Mouse (Mus musculus) embryonic facial prominence, embryonic 14.5 days (tissue): ENCODE results near the gene Kif13a. TPM values are rescaled to one million over a fixed set of nuclear protein-coding genes. Genes with fewer than 3 reads are reported as not detected.

Experiments
- ATAC-seq: fragments of 200-750 bp; cut with Nextera tagmentation; 2 replicates; pipeline ENCODE4 v1.8.0; 2017; ENCODE audit warnings: low read depth, moderate number of reproducible peaks, moderate TSS enrichment
- DNase-seq: peaks from one replicate; pipeline ENCODE4 v3.0.0-alpha.2; 2015; ENCODE audit warnings: low spot score
- H3K27ac ChIP-seq: fragments of 300-500 bp; sonication (generic); replicated peaks from 2 replicates; pipeline ENCODE4 v1.5.1; 2014; ENCODE audit warnings: low read depth, mild to moderate bottlenecking, low read length, moderate library complexity
- H3K27me3 ChIP-seq: fragments of 300-500 bp; sonication (generic); replicated peaks from 2 replicates; pipeline ENCODE4 v1.6.1; 2014; ENCODE audit warnings: low read length; ENCODE audit not compliant: control insufficient read depth, insufficient read depth
- H3K36me3 ChIP-seq: fragments of 300-500 bp; sonication (generic); 2 replicates; pipeline ENCODE4 v1.6.1; 2014; ENCODE audit warnings: low read length, mixed read lengths; ENCODE audit not compliant: control insufficient read depth, insufficient read depth
- H3K4me1 ChIP-seq: fragments of 300-500 bp; sonication (generic); 2 replicates; pipeline ENCODE4 v1.6.1; 2014; ENCODE audit warnings: antibody characterized with exemption, low read length; ENCODE audit not compliant: control insufficient read depth, insufficient read depth
- H3K4me2 ChIP-seq: fragments of 300-500 bp; sonication (generic); 2 replicates; pipeline ENCODE4 v1.6.1; 2014; ENCODE audit warnings: low read depth, mild to moderate bottlenecking, low read length, moderate library complexity, mixed read lengths
- H3K4me3 ChIP-seq: fragments of 300-500 bp; sonication (generic); 2 replicates; pipeline ENCODE4 v1.5.1; 2014; ENCODE audit warnings: low read depth, mild to moderate bottlenecking, low read length
- H3K9ac ChIP-seq: fragments of 300-500 bp; sonication (generic); 2 replicates; pipeline ENCODE4 v1.6.1; 2014; ENCODE audit warnings: low read depth, mild to moderate bottlenecking, low read length, moderate library complexity, mixed read lengths
- H3K9me3 ChIP-seq: fragments of 300-500 bp; sonication (generic); 2 replicates; pipeline ENCODE4 v1.6.1; 2016; ENCODE audit warnings: low read length; ENCODE audit not compliant: control insufficient read depth
- WGBS: fragments of 180-500 bp; shearing (Covaris S2); extraction: QIAGEN DNeasy Blood & Tissue Kit; methylation state at CpG from one replicate; pipeline ENCODE4 v1.1.7; 2014; 5-methylcytosine and 5-hydroxymethylcytosine counted together
- polyA plus RNA-seq: library from polyadenylated mRNA; unstranded; fragments of >200 nt; fragmentation: Nextera tagmentation; extraction: Ambion mirVana; gene quantifications from 2 replicates; pipeline ENCODE4 v1.2.1, GENCODE M21; 2014

Gene Kif13a
- polyA plus RNA-seq, 1 experiment from 2014 or later, result 24.0 TPM

DNA sequence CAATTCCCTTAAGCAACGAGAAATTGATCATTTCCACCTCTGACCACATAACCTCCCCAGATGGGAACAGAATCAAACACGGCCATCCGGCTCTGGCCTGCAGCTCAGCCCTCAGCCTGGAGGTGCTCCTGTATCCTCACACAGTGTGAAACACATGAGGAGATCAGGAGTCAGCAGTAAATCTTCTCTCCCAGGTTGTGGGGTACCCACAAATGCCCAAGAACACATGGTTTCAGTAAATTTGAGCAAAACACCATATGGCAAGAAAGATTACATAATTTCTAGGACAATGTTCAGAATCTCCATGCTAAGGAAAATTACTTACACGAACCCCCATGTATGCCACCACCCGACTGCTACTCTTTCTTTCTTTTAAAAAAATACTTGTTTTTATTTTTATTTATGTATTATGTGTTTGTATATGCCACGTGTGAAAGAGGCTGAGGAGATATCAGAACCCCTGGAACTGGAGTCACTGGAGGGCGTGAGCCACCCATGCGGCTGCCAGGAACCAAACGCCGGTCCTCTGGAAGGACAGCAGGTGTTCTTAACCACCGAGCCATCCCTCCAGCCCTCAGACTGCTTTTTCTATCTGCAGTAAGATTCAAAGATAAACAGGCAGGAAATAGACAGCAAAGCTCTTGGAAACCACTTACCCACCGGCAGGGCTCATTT, 85.0 kb downstream of the Kif13a start:
- H3K4me2 ChIP-seq, result no peak overlapping the region
- no peaks in the 10 kb centered on the region for H3K36me3 ChIP-seq
- DNase-seq (no peak), ATAC-seq (no peak)
- no peak overlapping the region for H3K9ac ChIP-seq
- 66% methylated on average over 12 of the region's 12 CpGs for WGBS
- H3K9me3 ChIP-seq, result no peaks in the 10 kb centered on the region
- no peaks in the 10 kb centered on the region for H3K27me3 ChIP-seq
- H3K27ac ChIP-seq, result no peak overlapping the region
- H3K4me3 ChIP-seq, result no peak overlapping the region
- H3K4me1 ChIP-seq, result no peaks in the 10 kb centered on the region

DNA sequence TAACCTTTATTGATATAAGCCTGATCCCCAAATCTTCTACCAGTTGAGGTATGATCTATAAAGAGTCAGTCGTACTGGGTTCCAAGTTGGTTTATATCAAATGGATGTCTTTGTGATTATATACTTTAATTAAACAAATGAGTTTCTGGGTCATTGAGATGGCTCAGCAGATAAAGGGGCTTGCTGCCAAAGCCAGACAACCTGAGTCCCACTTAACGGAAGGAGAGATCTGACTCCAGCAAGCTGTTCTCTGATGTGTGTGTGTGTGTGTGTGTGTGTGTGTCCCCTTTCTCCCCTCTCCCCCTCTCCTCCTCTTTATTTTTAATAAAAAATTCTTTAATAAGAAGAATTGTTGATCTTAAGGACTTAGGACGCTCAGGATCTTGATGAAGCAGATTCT, 86.0 kb downstream of the Kif13a start:
- ATAC-seq, result no peak

DNA sequence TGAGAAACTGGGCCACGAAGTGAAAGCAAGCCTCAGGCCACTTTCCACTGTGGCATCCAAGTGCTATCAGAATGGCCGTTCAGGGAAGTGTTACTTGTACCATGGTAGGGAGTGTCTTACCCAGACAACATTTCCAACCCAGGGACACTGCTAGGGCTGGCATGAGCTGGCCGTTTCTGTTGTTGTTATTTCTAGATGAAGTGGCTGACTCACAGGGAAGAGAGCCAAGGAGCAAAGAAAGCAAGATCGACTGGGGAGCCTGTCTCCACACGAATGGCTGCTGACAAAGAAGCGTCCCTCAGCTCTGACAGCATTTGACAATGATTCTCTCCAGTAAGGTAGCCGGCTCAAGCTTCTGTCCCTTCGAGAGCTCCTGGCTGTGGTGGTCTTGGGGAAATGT, 87.5 kb downstream of the Kif13a start:
- 72% methylated on average over 8 of the region's 8 CpGs for WGBS
- Histone ChIP-seq H3K9me3 (no peaks in the 10 kb centered on the region), H3K9ac (no peak overlapping the region), H3K4me1 (no peaks in the 10 kb centered on the region), H3K36me3 (no peaks in the 10 kb centered on the region), H3K4me2 (no peak overlapping the region; the same call in 1 of the 2 replicates), H3K27me3 (no peaks in the 10 kb centered on the region), H3K4me3 (no peak overlapping the region), H3K27ac (peak overlapping the region; percentile 1; the same call in 1 of the 2 replicates)
- peak; percentile 48 for DNase-seq
- peak; percentile 42; the same call in 1 of the 2 replicates for ATAC-seq

More for the DNA sequence above, 86.0 kb downstream of the Kif13a start:
- Histone ChIP-seq H3K36me3 (no peaks in the 10 kb centered on the region), H3K4me2 (no peak overlapping the region), H3K9ac (no peak overlapping the region), H3K27ac (no peak overlapping the region), H3K4me3 (no peak overlapping the region), H3K9me3 (no peaks in the 10 kb centered on the region), H3K27me3 (no peaks in the 10 kb centered on the region), H3K4me1 (no peaks in the 10 kb centered on the region)
- no peak for DNase-seq
- 81% methylated on average over 3 of the region's 3 CpGs for WGBS

DNA sequence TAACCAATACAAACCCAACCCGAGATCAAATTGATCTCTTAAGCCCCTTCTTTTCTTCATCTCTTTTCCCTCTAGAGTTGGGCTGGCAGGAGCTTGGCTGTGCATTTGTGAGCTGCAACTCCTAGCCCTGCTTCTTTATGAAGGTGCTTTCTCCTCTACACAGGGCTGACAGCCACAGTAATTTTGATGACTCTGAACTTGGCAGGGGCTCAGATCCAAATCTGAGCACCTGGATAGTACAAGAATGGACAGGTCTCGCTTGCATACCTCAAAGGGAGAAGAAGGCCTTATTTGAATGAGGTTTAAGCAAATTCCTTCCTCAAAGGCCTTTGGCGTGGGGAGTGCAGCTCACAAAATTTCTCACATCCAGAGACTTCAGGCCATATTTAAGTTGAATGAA, 88.0 kb downstream of the Kif13a start:
- H3K27me3 ChIP-seq, result no peaks in the 10 kb centered on the region
- ATAC-seq, result peak; percentile 84
- H3K27ac ChIP-seq, result peak overlapping the region; percentile 44; the same call in 1 of the 2 replicates
- no peak overlapping the region for H3K4me3 ChIP-seq
- peak; percentile 74 for DNase-seq
- H3K36me3 ChIP-seq, result no peaks in the 10 kb centered on the region
- no peak overlapping the region for H3K9ac ChIP-seq
- H3K4me2 ChIP-seq, result no peak overlapping the region
- WGBS, result 65% methylated on average over 3 of the region's 3 CpGs
- H3K9me3 ChIP-seq, result no peaks in the 10 kb centered on the region
- no peaks in the 10 kb centered on the region for H3K4me1 ChIP-seq

DNA sequence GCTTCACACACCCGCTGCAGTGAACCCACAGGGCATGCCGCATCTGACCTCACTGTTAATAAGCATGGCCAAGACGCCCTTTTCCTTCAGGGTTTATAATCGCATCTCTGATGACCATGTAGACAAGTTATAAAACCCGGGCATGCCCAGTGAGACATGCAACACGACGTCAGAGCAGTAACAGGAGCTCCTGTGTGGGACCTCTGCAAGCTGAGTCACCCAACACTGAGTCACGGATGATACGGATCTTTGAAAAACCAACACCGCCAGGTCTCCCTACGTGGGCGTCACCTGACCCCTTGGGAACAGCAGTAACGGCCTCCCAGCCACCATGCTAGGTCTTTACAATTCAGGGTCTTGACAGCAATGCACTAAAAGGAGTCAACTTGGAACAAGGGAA, 89.0 kb downstream of the Kif13a start:
- Histone ChIP-seq H3K9me3 (no peaks in the 10 kb centered on the region), H3K4me2 (no peak overlapping the region), H3K27ac (peak overlapping the region; percentile 44), H3K9ac (no peak overlapping the region), H3K36me3 (no peaks in the 10 kb centered on the region), H3K4me1 (no peaks in the 10 kb centered on the region), H3K4me3 (no peak overlapping the region), H3K27me3 (no peaks in the 10 kb centered on the region)
- ATAC-seq, result no peak
- no peak for DNase-seq
- WGBS, result 85% methylated on average over 13 of the region's 13 CpGs

DNA sequence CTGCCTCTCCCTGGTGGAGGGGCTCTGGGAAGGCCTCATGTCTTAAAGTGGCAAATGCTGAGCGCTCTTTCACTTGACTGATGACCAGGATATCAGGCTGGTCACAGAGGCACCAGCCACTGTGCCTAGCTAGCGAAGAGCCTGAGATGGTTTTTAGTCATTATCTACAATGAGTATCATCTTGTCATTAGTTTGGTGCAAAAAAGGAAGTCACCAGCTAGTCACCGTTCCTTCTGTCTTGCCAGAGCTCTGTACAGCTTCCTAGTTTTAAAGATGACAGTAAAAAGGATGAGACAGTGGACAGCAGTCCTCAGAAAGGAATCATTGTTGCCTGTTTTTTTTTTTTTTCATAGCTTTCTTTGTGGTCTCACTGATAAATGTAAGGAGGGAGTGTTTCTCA, 90.4 kb downstream of the Kif13a start:
- Histone ChIP-seq H3K27me3 (no peaks in the 10 kb centered on the region), H3K4me3 (no peak overlapping the region), H3K9ac (no peak overlapping the region), H3K27ac (no peak overlapping the region), H3K9me3 (no peaks in the 10 kb centered on the region), H3K4me1 (no peaks in the 10 kb centered on the region), H3K4me2 (no peak overlapping the region), H3K36me3 (no peaks in the 10 kb centered on the region)
- DNase-seq (no peak), ATAC-seq (no peak)
- 86% methylated on average over 3 of the region's 3 CpGs for WGBS

DNA sequence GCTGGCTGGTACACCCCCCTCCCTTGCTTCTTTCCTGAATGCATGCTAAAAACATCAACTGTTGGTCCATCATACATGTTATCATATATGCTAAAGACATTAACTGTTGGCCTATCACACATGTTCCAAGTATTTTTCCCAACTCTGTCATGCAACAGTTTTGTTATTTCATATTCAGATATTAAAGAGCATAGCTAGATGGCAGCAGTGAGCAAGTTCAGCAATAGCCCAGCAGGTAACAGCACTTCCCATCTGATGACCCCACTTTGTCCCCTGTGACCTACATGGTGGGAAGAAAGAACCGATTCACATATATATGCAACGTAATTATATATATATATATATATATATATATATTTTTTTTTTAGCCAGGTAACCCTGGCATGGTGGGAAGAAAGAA, 91.1 kb downstream of the Kif13a start:
- Histone ChIP-seq H3K4me1 (no peaks in the 10 kb centered on the region), H3K4me3 (no peak overlapping the region), H3K9ac (no peak overlapping the region), H3K27ac (no peak overlapping the region), H3K27me3 (no peaks in the 10 kb centered on the region), H3K4me2 (no peak overlapping the region), H3K36me3 (no peaks in the 10 kb centered on the region), H3K9me3 (no peaks in the 10 kb centered on the region)
- ATAC-seq, result no peak
- DNase-seq, result peak; percentile 58
- WGBS, result 42% methylated on average over 2 of the region's 2 CpGs

DNA sequence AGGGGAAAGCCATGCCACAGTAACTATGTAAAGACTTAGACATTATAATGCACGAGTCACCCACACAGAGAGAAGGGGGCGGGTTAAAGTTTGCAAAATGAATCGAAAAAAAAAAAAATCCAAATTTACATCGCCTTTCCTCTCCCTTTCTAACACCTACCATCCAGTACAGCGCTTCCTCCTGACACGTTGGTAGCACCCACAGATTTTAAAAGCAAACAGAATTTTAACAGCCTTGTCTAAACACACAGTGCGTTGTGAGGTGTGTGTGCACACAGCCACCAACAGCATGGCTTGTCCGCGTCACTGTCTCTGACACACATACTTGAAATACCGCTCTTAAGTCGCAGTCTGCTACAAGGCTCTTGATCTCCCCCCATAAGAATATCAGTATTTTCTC, 94.3 kb downstream of the Kif13a start:
- DNase-seq, result no peak
- H3K9ac ChIP-seq, result no peak overlapping the region
- H3K4me2 ChIP-seq, result no peak overlapping the region
- ATAC-seq, result no peak
- no peaks in the 10 kb centered on the region for H3K4me1 ChIP-seq
- no peak overlapping the region for H3K27ac ChIP-seq
- no peaks in the 10 kb centered on the region for H3K27me3 ChIP-seq
- 0 out of 2 replicates have a peak, but pooled peaks cover 5% of the 10 kb centered on the region for H3K9me3 ChIP-seq
- no peak overlapping the region for H3K4me3 ChIP-seq
- peaks cover 23% of the 10 kb centered on the region for H3K36me3 ChIP-seq
- 88% methylated on average over 11 of the region's 11 CpGs for WGBS

DNA sequence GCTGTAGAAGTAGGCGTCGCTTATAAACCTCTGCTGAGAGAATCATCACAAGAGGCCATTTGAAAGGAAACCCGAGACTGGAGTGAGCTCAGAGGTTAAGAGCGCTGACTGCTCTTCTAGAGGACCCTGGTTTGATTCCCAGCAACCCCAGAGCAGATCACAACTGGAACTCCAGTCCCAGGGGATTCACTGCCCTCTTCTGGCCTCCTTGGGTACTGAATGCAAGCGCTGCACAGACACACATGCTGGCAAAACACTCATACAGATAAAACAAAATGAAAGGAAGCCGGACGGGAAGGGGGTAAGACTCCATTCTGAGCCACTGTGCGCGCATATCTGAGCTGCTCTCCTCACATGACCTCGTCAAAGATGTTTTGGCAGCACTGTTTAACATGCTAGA, 94.9 kb downstream of the Kif13a start:
- Histone ChIP-seq H3K36me3 (peaks cover 28% of the 10 kb centered on the region), H3K4me2 (no peak overlapping the region), H3K9ac (no peak overlapping the region), H3K4me3 (no peak overlapping the region), H3K4me1 (no peaks in the 10 kb centered on the region), H3K27ac (no peak overlapping the region), H3K9me3 (0 out of 2 replicates have a peak, but pooled peaks cover 5% of the 10 kb centered on the region), H3K27me3 (no peaks in the 10 kb centered on the region)
- 83% methylated on average over 10 of the region's 10 CpGs for WGBS
- peak; percentile 30 for DNase-seq
- ATAC-seq, result no peak
